Mouse (Mus musculus): ENCODE results near the gene Nudt21. TPM values are rescaled to one million over a fixed set of nuclear protein-coding genes. Genes with fewer than 3 reads are reported as not detected.

The Nudt21 gene
- polyA plus RNA-seq, 1 experiment: 118 TPM

DNA sequence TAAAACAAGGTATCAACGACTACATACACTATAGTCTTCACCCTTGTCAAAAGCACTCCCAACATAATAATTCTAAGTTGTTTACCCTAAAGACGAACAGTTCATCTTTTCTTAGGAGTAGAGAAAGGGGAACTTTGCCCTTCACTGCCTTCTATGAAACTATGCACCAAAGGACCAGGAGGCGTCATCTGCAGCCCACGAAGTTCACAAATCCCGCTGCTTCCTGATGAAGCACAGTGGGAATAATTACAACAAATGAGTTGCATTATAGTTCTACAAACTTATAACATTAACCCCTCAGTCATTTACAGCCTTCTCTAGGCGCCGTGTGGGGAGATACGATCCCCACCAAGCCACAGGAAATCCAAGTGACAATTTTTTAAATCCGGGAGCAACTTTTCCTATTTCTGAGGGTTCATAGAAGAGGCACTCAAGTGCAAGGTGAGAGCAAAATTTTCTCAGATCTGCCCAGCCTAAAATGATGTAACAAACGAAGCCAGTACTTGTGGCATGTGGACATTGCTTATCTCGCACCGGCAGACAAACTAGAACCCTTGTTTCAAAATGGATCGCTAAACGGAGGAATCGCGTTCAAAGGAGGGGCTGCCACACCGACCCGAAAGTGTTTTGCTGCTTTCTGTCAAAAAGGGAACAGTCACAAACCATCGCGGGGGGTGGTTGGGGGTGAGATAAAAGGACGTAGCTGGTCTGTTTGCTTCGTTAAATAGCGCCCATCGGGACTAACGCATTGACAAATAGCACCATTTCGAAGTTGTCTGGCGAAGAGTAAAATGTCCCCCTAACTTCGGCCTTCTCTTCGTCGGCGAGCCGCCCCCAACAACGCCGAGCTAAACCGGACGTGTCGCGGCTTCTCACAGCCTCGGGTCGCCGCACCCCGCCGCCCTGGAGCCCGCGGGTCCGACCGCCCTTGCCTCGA, 25.5 kb downstream of the Nudt21 start:
- Histone ChIP-seq H3K4me3 (replicated peaks; ENCODE audit: control insufficient read depth, low read depth, low read length) (peak overlapping the region; percentile 85), H3K27ac (ENCODE audit: control insufficient read depth, insufficient read depth, low read depth, low read length, poor library complexity) (peak overlapping the region; percentile 100), H3K4me1 (ENCODE audit: control insufficient read depth, insufficient read depth, low read length) (no peaks in the 10 kb centered on the region; the same call in 1 of the 2 replicates)
- no peak for TF ChIP-seq POLR2A (IDR thresholded peaks at IDR 0.05; ENCODE audit: borderline replicate concordance, control insufficient read depth, low read depth, low read length)
- no peak for TF ChIP-seq CTCF (IDR thresholded peaks at IDR 0.05; ENCODE audit: control insufficient read depth, insufficient read depth, low read length)
- WGBS: under 1% methylated on average over 48 of the region's 48 CpGs

DNA sequence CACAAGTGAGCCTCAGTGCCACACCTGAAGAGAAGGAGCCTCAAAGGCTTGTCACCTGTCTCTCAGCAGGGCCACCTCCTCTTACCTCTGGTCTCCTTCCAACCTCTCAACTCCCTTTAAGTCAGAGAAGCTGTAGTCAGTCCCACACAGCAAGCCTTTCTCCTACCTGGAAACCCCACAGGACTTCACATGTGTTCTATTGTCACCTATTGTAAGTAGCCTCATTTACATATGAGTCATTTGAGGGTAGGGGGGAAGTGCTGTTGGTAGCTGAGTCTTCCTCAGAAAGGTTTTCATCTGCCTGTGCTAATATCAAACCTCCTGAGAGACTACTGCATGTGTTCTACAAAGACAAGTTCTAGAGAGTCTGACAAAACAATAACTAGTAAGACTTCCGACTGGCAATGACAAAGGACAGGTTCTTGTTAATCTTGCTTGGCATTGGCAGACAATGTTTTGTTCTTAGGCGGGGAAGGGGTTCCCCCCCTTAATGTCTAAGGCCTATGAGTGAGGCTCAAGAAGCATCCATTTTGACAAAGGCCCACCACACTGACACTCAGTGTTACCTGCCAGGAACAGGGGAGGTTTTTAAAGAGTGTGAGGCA, 26.6 kb downstream of the Nudt21 start:
- no peaks in the 10 kb centered on the region; the same call in 1 of the 2 replicates for H3K4me1 ChIP-seq (ENCODE audit: control insufficient read depth, insufficient read depth, low read length)
- no peak for TF ChIP-seq CTCF (IDR thresholded peaks at IDR 0.05; ENCODE audit: control insufficient read depth, insufficient read depth, low read length)
- no peak for TF ChIP-seq POLR2A (IDR thresholded peaks at IDR 0.05; ENCODE audit: borderline replicate concordance, control insufficient read depth, low read depth, low read length)
- H3K27ac ChIP-seq (ENCODE audit: control insufficient read depth, insufficient read depth, low read depth, low read length, poor library complexity): 0 out of 2 replicates have a peak overlapping the region, but pooled peaks have one; percentile 19
- WGBS: 67% methylated on average over 2 of the region's 2 CpGs
- H3K4me3 ChIP-seq (replicated peaks; ENCODE audit: control insufficient read depth, low read depth, low read length): no peak overlapping the region

GRCm38 (mm10) chr8:94009243-94009845, 27.5 kb downstream of the Nudt21 start:
- no peak for TF ChIP-seq CTCF (IDR thresholded peaks at IDR 0.05; ENCODE audit: control insufficient read depth, insufficient read depth, low read length)
- Histone ChIP-seq H3K4me1 (ENCODE audit: control insufficient read depth, insufficient read depth, low read length) (no peaks in the 10 kb centered on the region; the same call in 1 of the 2 replicates), H3K27ac (ENCODE audit: control insufficient read depth, insufficient read depth, low read depth, low read length, poor library complexity) (no peak overlapping the region), H3K4me3 (replicated peaks; ENCODE audit: control insufficient read depth, low read depth, low read length) (no peak overlapping the region)
- WGBS: 67% methylated on average over 15 of the region's 15 CpGs

GRCm38 (mm10) chr8:94004139-94004538, 32.7 kb downstream of the Nudt21 start:
- no peak for TF ChIP-seq CTCF (IDR thresholded peaks at IDR 0.05; ENCODE audit: control insufficient read depth, insufficient read depth, low read length)
- TF ChIP-seq POLR2A (IDR thresholded peaks at IDR 0.05; ENCODE audit: borderline replicate concordance, control insufficient read depth, low read depth, low read length): no peak
- no peak overlapping the region for H3K4me3 ChIP-seq (replicated peaks; ENCODE audit: control insufficient read depth, low read depth, low read length)
- WGBS: 91% methylated on average over 9 of the region's 9 CpGs
- H3K4me1 ChIP-seq (ENCODE audit: control insufficient read depth, insufficient read depth, low read length): no peaks in the 10 kb centered on the region; the same call in 1 of the 2 replicates
- H3K27ac ChIP-seq (ENCODE audit: control insufficient read depth, insufficient read depth, low read depth, low read length, poor library complexity): no peak overlapping the region

DNA sequence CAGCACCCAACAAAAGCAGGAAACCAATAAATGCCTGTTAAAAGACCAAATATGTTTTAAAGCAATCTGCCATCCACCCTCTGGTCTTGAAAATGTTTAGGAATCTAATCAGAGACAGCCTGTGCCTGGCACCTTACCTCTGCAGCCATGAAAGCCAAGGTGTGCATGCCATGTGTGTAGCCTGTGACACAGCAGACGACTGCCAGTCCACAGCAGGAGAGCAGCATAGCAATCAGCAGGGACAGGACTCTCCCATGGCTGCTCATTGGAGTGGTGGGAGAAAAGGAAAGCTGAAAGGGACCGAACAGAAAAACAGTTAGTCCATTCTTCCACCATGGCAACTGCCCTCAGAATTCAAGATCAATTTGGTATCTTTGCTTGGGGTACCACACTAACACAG, 37.9 kb downstream of the Nudt21 start:
- WGBS: 92% methylated on average over 2 of the region's 2 CpGs
- Histone ChIP-seq H3K4me3 (replicated peaks; ENCODE audit: control insufficient read depth, low read depth, low read length) (no peak overlapping the region), H3K27ac (ENCODE audit: control insufficient read depth, insufficient read depth, low read depth, low read length, poor library complexity) (no peak overlapping the region), H3K4me1 (ENCODE audit: control insufficient read depth, insufficient read depth, low read length) (no peaks in the 10 kb centered on the region)
- TF ChIP-seq POLR2A (IDR thresholded peaks at IDR 0.05; ENCODE audit: borderline replicate concordance, control insufficient read depth, low read depth, low read length) (no peak), CTCF (IDR thresholded peaks at IDR 0.05; ENCODE audit: control insufficient read depth, insufficient read depth, low read length) (no peak)

DNA sequence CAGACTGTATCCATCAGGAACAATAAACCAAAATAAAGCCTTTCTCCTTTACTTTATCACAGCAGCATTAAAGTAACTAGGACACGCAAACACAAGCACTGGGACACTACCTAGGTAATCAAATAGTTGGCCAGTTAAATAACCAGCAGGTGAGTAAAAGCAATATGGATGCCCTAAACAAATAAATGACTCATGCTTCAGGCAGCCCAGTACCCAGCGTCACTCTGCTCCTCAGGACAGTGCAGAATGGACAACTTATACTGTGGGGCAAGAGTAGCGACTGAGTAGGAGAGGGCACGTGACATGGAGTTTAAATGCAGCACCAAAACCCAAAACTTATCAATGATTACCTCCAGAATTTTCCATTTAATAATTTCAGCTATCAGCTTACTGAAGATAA, 47.1 kb downstream of the Nudt21 start:
- 96% methylated on average over 4 of the region's 4 CpGs for WGBS
- no peak overlapping the region for H3K4me3 ChIP-seq (replicated peaks; ENCODE audit: control insufficient read depth, low read depth, low read length)
- H3K4me1 ChIP-seq (ENCODE audit: control insufficient read depth, insufficient read depth, low read length): no peaks in the 10 kb centered on the region; the same call in 1 of the 2 replicates
- TF ChIP-seq CTCF (IDR thresholded peaks at IDR 0.05; ENCODE audit: control insufficient read depth, insufficient read depth, low read length) (no peak), POLR2A (IDR thresholded peaks at IDR 0.05; ENCODE audit: borderline replicate concordance, control insufficient read depth, low read depth, low read length) (no peak)
- H3K27ac ChIP-seq (ENCODE audit: control insufficient read depth, insufficient read depth, low read depth, low read length, poor library complexity): no peak overlapping the region

DNA sequence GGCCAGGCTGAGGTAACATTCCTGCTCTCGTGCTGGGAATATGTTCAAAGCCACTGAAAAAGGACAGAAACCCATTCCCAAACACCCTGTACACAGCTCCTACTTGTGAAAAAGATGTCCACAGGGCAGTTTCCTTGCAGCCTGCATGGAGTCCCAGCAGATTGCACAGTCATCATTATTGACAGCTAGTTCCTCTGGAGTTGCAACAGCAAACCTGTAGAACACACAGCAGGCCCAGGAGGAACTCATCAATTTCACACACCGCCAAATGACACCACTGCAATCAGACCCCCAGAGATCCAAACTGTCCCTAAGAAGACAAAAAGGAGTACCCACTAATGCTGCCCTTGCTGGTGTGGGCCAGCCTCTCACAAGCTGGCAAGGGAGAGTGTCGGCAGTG, 52.1 kb downstream of the Nudt21 start:
- 71% methylated on average over 3 of the region's 3 CpGs for WGBS
- no peaks in the 10 kb centered on the region; the same call in 1 of the 2 replicates for H3K4me1 ChIP-seq (ENCODE audit: control insufficient read depth, insufficient read depth, low read length)
- TF ChIP-seq POLR2A (IDR thresholded peaks at IDR 0.05; ENCODE audit: borderline replicate concordance, control insufficient read depth, low read depth, low read length) (no peak), CTCF (IDR thresholded peaks at IDR 0.05; ENCODE audit: control insufficient read depth, insufficient read depth, low read length) (no peak)
- H3K4me3 ChIP-seq (replicated peaks; ENCODE audit: control insufficient read depth, low read depth, low read length): no peak overlapping the region
- H3K27ac ChIP-seq (ENCODE audit: control insufficient read depth, insufficient read depth, low read depth, low read length, poor library complexity): peak overlapping the region; percentile 57

DNA sequence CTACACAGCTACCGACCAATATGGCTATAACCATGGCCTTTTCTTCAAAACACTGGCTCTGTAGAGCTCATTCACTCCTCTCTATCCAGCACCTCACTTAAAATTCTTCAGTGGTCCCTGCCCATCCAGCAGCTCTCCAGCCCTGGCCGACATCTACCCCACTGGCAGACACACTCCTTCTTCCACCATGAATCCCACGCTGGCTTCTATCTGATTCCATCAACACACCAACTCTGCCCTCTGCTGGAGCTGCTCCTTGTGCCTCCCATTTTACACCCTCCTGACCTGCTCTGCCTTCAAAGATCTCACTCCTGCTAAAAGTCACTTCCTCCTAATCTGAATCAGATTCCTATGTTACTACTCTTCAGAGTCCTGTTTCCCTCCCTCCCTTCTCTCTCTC, 53.0 kb downstream of the Nudt21 start:
- H3K4me3 ChIP-seq (replicated peaks; ENCODE audit: control insufficient read depth, low read depth, low read length): no peak overlapping the region
- WGBS: 87% methylated on average over 3 of the region's 3 CpGs
- H3K4me1 ChIP-seq (ENCODE audit: control insufficient read depth, insufficient read depth, low read length): no peaks in the 10 kb centered on the region; the same call in 1 of the 2 replicates
- TF ChIP-seq POLR2A (IDR thresholded peaks at IDR 0.05; ENCODE audit: borderline replicate concordance, control insufficient read depth, low read depth, low read length) (no peak), CTCF (IDR thresholded peaks at IDR 0.05; ENCODE audit: control insufficient read depth, insufficient read depth, low read length) (no peak)
- H3K27ac ChIP-seq (ENCODE audit: control insufficient read depth, insufficient read depth, low read depth, low read length, poor library complexity): no peak overlapping the region
